Mouse (Mus musculus): ENCODE measurements around the gene Pf4. TPM values are rescaled to one million over a fixed set of nuclear protein-coding genes. Genes with fewer than 3 reads are reported as not detected.

Gene Pf4
- polyA plus RNA-seq, 2 experiments, result 247 to 428 TPM

GRCm38 (mm10) chr5:90761834-90762233 lies 10.4 kb upstream of the Pf4 start:
- Histone ChIP-seq H3K9me3 (ENCODE audit: control insufficient read depth, low read length) (no peaks in the 10 kb centered on the region), H3K36me3 (replicated peaks; ENCODE audit: control insufficient read depth, insufficient read depth, low read depth) (no peaks in the 10 kb centered on the region), H3K27ac (no peak overlapping the region), H3K4me1 (replicated peaks; ENCODE audit: control insufficient read depth in 2 of 2, insufficient read depth in 2 of 2, low read length in 1 of 2) (no peaks in the 10 kb centered on the region; a peak in 1 of 4 replicates), H3K27me3 (ENCODE audit: control insufficient read depth, insufficient read depth, low read length) (peaks cover 13% of the 10 kb centered on the region), H3K4me2 (ENCODE audit: low read depth) (no peak overlapping the region), H3K9ac (replicated peaks) (no peak overlapping the region), H3K4me3 (ENCODE audit: insufficient read depth in 1 of 2, low read depth in 2 of 2, low read length in 2 of 2) (no peak overlapping the region)
- DNase-seq (ENCODE audit: low read depth in 3 of 3, low spot score in 3 of 3), result no peak
- ATAC-seq (ENCODE audit: insufficient read depth), result no peak
- 70% methylated on average over 3 of the region's 3 CpGs for WGBS (ENCODE audit: insufficient replicate concordance)
- no peak for TF ChIP-seq EP300 (IDR thresholded peaks at IDR 0.05; ENCODE audit: low read depth)
- TF ChIP-seq CTCF (IDR thresholded peaks at IDR 0.05; ENCODE audit: low read depth), result no peak

GRCm38 (mm10) chr5:90763912-90764665 lies 8.1 kb upstream of the Pf4 start:
- TF ChIP-seq EP300 (IDR thresholded peaks at IDR 0.05; ENCODE audit: low read depth) (no peak), CTCF (IDR thresholded peaks at IDR 0.05; ENCODE audit: low read depth) (no peak)
- no peak overlapping the region for H3K27ac ChIP-seq
- no peaks in the 10 kb centered on the region for H3K9me3 ChIP-seq (ENCODE audit: control insufficient read depth, low read length)
- no peak for DNase-seq (ENCODE audit: low read depth in 3 of 3, low spot score in 3 of 3)
- H3K36me3 ChIP-seq (replicated peaks; ENCODE audit: control insufficient read depth, insufficient read depth, low read depth), result no peaks in the 10 kb centered on the region
- no peak for ATAC-seq (ENCODE audit: insufficient read depth)
- WGBS (ENCODE audit: insufficient replicate concordance), result 63% methylated on average over 12 of the region's 12 CpGs
- H3K4me1 ChIP-seq (replicated peaks; ENCODE audit: control insufficient read depth in 2 of 2, insufficient read depth in 2 of 2, low read length in 1 of 2), result no peaks in the 10 kb centered on the region
- no peak overlapping the region for H3K4me3 ChIP-seq (ENCODE audit: insufficient read depth in 1 of 2, low read depth in 2 of 2, low read length in 2 of 2)
- H3K4me2 ChIP-seq (ENCODE audit: low read depth), result no peak overlapping the region
- H3K27me3 ChIP-seq (ENCODE audit: control insufficient read depth, insufficient read depth, low read length), result peaks cover 7% of the 10 kb centered on the region
- no peak overlapping the region for H3K9ac ChIP-seq (replicated peaks)

GRCm38 (mm10) chr5:90765821-90766606 lies 6.2 kb upstream of the Pf4 start:
- no peak overlapping the region for H3K9ac ChIP-seq (replicated peaks)
- DNase-seq (ENCODE audit: low read depth in 3 of 3, low spot score in 3 of 3), result no peak
- WGBS (ENCODE audit: insufficient replicate concordance), result 46% methylated on average over 8 of the region's 8 CpGs
- H3K4me1 ChIP-seq (replicated peaks; ENCODE audit: control insufficient read depth in 2 of 2, insufficient read depth in 2 of 2, low read length in 1 of 2), result no peaks in the 10 kb centered on the region
- TF ChIP-seq CTCF (IDR thresholded peaks at IDR 0.05; ENCODE audit: low read depth) (no peak), EP300 (IDR thresholded peaks at IDR 0.05; ENCODE audit: low read depth) (no peak)
- no peak overlapping the region for H3K4me2 ChIP-seq (ENCODE audit: low read depth)
- no peaks in the 10 kb centered on the region for H3K9me3 ChIP-seq (ENCODE audit: control insufficient read depth, low read length)
- no peak overlapping the region for H3K27ac ChIP-seq
- no peak for ATAC-seq (ENCODE audit: insufficient read depth)
- H3K4me3 ChIP-seq (ENCODE audit: insufficient read depth in 1 of 2, low read depth in 2 of 2, low read length in 2 of 2), result no peak overlapping the region
- H3K36me3 ChIP-seq (replicated peaks; ENCODE audit: control insufficient read depth, insufficient read depth, low read depth), result no peaks in the 10 kb centered on the region
- no peaks in the 10 kb centered on the region for H3K27me3 ChIP-seq (ENCODE audit: control insufficient read depth, insufficient read depth, low read length)

- 32% methylated on average over 3 of the region's 3 CpGs for WGBS (ENCODE audit: insufficient replicate concordance)
- Histone ChIP-seq H3K27me3 (ENCODE audit: control insufficient read depth, insufficient read depth, low read length) (no peaks in the 10 kb centered on the region), H3K9me3 (ENCODE audit: control insufficient read depth, low read length) (no peaks in the 10 kb centered on the region), H3K27ac (no peak within 1 kb of the TSS), H3K4me2 (ENCODE audit: low read depth) (no peak within 1 kb of the TSS), H3K4me3 (ENCODE audit: insufficient read depth in 1 of 2, low read depth in 2 of 2, low read length in 2 of 2) (no peak within 1 kb of the TSS), H3K36me3 (replicated peaks; ENCODE audit: control insufficient read depth, insufficient read depth, low read depth) (no peaks in the 10 kb centered on the region), H3K4me1 (replicated peaks; ENCODE audit: control insufficient read depth in 2 of 2, insufficient read depth in 2 of 2, low read length in 1 of 2) (no peaks in the 10 kb centered on the region; a peak in 1 of 4 replicates), H3K9ac (replicated peaks) (no peak within 1 kb of the TSS)
- TF ChIP-seq CTCF (IDR thresholded peaks at IDR 0.05; ENCODE audit: low read depth), result no peak
- TF ChIP-seq EP300 (IDR thresholded peaks at IDR 0.05; ENCODE audit: low read depth), result no peak
- DNase-seq (ENCODE audit: low read depth in 3 of 3, low spot score in 3 of 3) (no peak), ATAC-seq (ENCODE audit: insufficient read depth) (no peak)
Measured at GRCm38 (mm10) chr5:90768218-90768617, 4.0 kb upstream of the Pf4 start, which contains the start of gene Ppbp. Ppbp (plus strand) TSS chr5:90768518.

GRCm38 (mm10) chr5:90771369-90771768 lies 866 bp upstream of the Pf4 start:
- H3K9me3 ChIP-seq (ENCODE audit: control insufficient read depth, low read length), result no peaks in the 10 kb centered on the region
- peaks cover 0 to 4% of the 10 kb centered on the region in 2 experiments; a peak in 1 of 4 replicates for H3K4me1 ChIP-seq (replicated peaks; ENCODE audit: control insufficient read depth in 2 of 2, insufficient read depth in 2 of 2, low read length in 1 of 2)
- ATAC-seq (ENCODE audit: insufficient read depth) (no peak), DNase-seq (ENCODE audit: low read depth in 3 of 3, low spot score in 3 of 3) (no peak)
- H3K36me3 ChIP-seq (replicated peaks; ENCODE audit: control insufficient read depth, insufficient read depth, low read depth), result no peaks in the 10 kb centered on the region
- 37% methylated on average over 3 of the region's 3 CpGs for WGBS (ENCODE audit: insufficient replicate concordance)
- no peak overlapping the region for H3K4me2 ChIP-seq (ENCODE audit: low read depth)
- no peak overlapping the region for H3K27ac ChIP-seq
- no peak overlapping the region for H3K4me3 ChIP-seq (ENCODE audit: insufficient read depth in 1 of 2, low read depth in 2 of 2, low read length in 2 of 2)
- TF ChIP-seq CTCF (IDR thresholded peaks at IDR 0.05; ENCODE audit: low read depth) (no peak), EP300 (IDR thresholded peaks at IDR 0.05; ENCODE audit: low read depth) (no peak)
- H3K9ac ChIP-seq (replicated peaks), result no peak overlapping the region
- no peaks in the 10 kb centered on the region for H3K27me3 ChIP-seq (ENCODE audit: control insufficient read depth, insufficient read depth, low read length)
